Mouse (Mus musculus): Measurements from ENCODE around the gene Acmsd. TPM values are rescaled to one million over a fixed set of nuclear protein-coding genes. Genes with fewer than 3 reads are reported as not detected.
"Not testable (repeated sequence)": the region's sequence is repeated elsewhere in the genome, so short reads cannot be mapped to it uniquely, and the experiment has no call there.

Gene Acmsd
- polyA plus RNA-seq, 1 experiment, result not detected

- Histone ChIP-seq H3K27ac (ENCODE audit: insufficient read depth, low read depth, low read length) (no peak overlapping the region), H3K4me1 (ENCODE audit: control insufficient read depth, insufficient read depth, low read length) (no peaks in the 10 kb centered on the region), H3K4me3 (ENCODE audit: insufficient read depth, low read depth, low read length) (no peak overlapping the region)
- TF ChIP-seq POLR2A (IDR thresholded peaks at IDR 0.05; ENCODE audit: insufficient read depth, low read depth, low read length), result no peak
- no peak for TF ChIP-seq CTCF (IDR thresholded peaks at IDR 0.05; ENCODE audit: insufficient read depth, low read depth, low read length)
- 90% methylated on average over 3 of the region's 3 CpGs for WGBS
Observed at GRCm38 (mm10) chr1:127732435-127732834, 3.2 kb downstream of the Acmsd start.

- WGBS, result 60% methylated on average over 3 of the region's 3 CpGs
- TF ChIP-seq CTCF (IDR thresholded peaks at IDR 0.05; ENCODE audit: insufficient read depth, low read depth, low read length), result no peak
- TF ChIP-seq POLR2A (IDR thresholded peaks at IDR 0.05; ENCODE audit: insufficient read depth, low read depth, low read length), result no peak
Observed at GRCm38 (mm10) chr1:127732841-127733240, 3.6 kb downstream of the Acmsd start.

GRCm38 (mm10) chr1:127735356-127735755 lies 6.1 kb downstream of the Acmsd start:
- TF ChIP-seq CTCF (IDR thresholded peaks at IDR 0.05; ENCODE audit: insufficient read depth, low read depth, low read length) (no peak), POLR2A (IDR thresholded peaks at IDR 0.05; ENCODE audit: insufficient read depth, low read depth, low read length) (no peak)
- Histone ChIP-seq H3K4me1 (ENCODE audit: control insufficient read depth, insufficient read depth, low read length) (no peaks in the 10 kb centered on the region), H3K4me3 (ENCODE audit: insufficient read depth, low read depth, low read length) (no peak overlapping the region), H3K27ac (ENCODE audit: insufficient read depth, low read depth, low read length) (no peak overlapping the region)
- WGBS, result 75% methylated on average over 3 of the region's 3 CpGs

More at GRCm38 (mm10) chr1:127732841-127733240, 3.6 kb downstream of the Acmsd start:
- Histone ChIP-seq H3K4me1 (ENCODE audit: control insufficient read depth, insufficient read depth, low read length) (no peaks in the 10 kb centered on the region), H3K4me3 (ENCODE audit: insufficient read depth, low read depth, low read length) (no peak overlapping the region), H3K27ac (ENCODE audit: insufficient read depth, low read depth, low read length) (no peak overlapping the region)

GRCm38 (mm10) chr1:127750401-127751102 lies 21.3 kb downstream of the Acmsd start:
- TF ChIP-seq POLR2A (IDR thresholded peaks at IDR 0.05; ENCODE audit: insufficient read depth, low read depth, low read length) (no peak), CTCF (IDR thresholded peaks at IDR 0.05; ENCODE audit: insufficient read depth, low read depth, low read length) (no peak)
- no peak overlapping the region for H3K27ac ChIP-seq (ENCODE audit: insufficient read depth, low read depth, low read length)
- WGBS, result 85% methylated on average over 11 of the region's 11 CpGs

GRCm38 (mm10) chr1:127755806-127756205 lies 26.6 kb downstream of the Acmsd start:
- Histone ChIP-seq H3K27ac (ENCODE audit: insufficient read depth, low read depth, low read length) (no peak overlapping the region), H3K4me1 (ENCODE audit: control insufficient read depth, insufficient read depth, low read length) (no peaks in the 10 kb centered on the region), H3K4me3 (ENCODE audit: insufficient read depth, low read depth, low read length) (no peak overlapping the region)
- WGBS, result 85% methylated on average over 4 of the region's 4 CpGs
- TF ChIP-seq POLR2A (IDR thresholded peaks at IDR 0.05; ENCODE audit: insufficient read depth, low read depth, low read length) (no peak), CTCF (IDR thresholded peaks at IDR 0.05; ENCODE audit: insufficient read depth, low read depth, low read length) (no peak)

More at GRCm38 (mm10) chr1:127750401-127751102, 21.3 kb downstream of the Acmsd start:
- Histone ChIP-seq H3K4me3 (ENCODE audit: insufficient read depth, low read depth, low read length) (no peak overlapping the region), H3K4me1 (ENCODE audit: control insufficient read depth, insufficient read depth, low read length) (no peaks in the 10 kb centered on the region)

- H3K27ac ChIP-seq (ENCODE audit: insufficient read depth, low read depth, low read length), result no peak overlapping the region
- H3K4me3 ChIP-seq (ENCODE audit: insufficient read depth, low read depth, low read length), result no peak overlapping the region
- no peaks in the 10 kb centered on the region for H3K4me1 ChIP-seq (ENCODE audit: control insufficient read depth, insufficient read depth, low read length)
- 85% methylated on average over 5 of the region's 5 CpGs for WGBS
- no peak for TF ChIP-seq POLR2A (IDR thresholded peaks at IDR 0.05; ENCODE audit: insufficient read depth, low read depth, low read length)
- no peak for TF ChIP-seq CTCF (IDR thresholded peaks at IDR 0.05; ENCODE audit: insufficient read depth, low read depth, low read length)
Observed at GRCm38 (mm10) chr1:127756331-127757163, 27.3 kb downstream of the Acmsd start.

GRCm38 (mm10) chr1:127757164-127757545 lies 27.9 kb downstream of the Acmsd start:
- H3K27ac ChIP-seq (ENCODE audit: insufficient read depth, low read depth, low read length); H3K4me3 ChIP-seq (ENCODE audit: insufficient read depth, low read depth, low read length); H3K4me1 ChIP-seq (ENCODE audit: control insufficient read depth, insufficient read depth, low read length): not testable (repeated sequence)
- WGBS, result 96% methylated on average over 3 of the region's 3 CpGs

- WGBS, result 75% methylated on average over 2 of the region's 2 CpGs
Observed at GRCm38 (mm10) chr1:127765468-127765867, 36.3 kb downstream of the Acmsd start.

GRCm38 (mm10) chr1:127766741-127767140 lies 37.5 kb downstream of the Acmsd start:
- no peak for TF ChIP-seq CTCF (IDR thresholded peaks at IDR 0.05; ENCODE audit: insufficient read depth, low read depth, low read length)
- TF ChIP-seq POLR2A (IDR thresholded peaks at IDR 0.05; ENCODE audit: insufficient read depth, low read depth, low read length), result no peak
- WGBS, result 91% methylated on average over 2 of the region's 2 CpGs
- Histone ChIP-seq H3K4me3 (ENCODE audit: insufficient read depth, low read depth, low read length) (no peak overlapping the region), H3K27ac (ENCODE audit: insufficient read depth, low read depth, low read length) (no peak overlapping the region), H3K4me1 (ENCODE audit: control insufficient read depth, insufficient read depth, low read length) (no peaks in the 10 kb centered on the region)

More at GRCm38 (mm10) chr1:127765468-127765867, 36.3 kb downstream of the Acmsd start:
- Histone ChIP-seq H3K27ac (ENCODE audit: insufficient read depth, low read depth, low read length) (no peak overlapping the region), H3K4me1 (ENCODE audit: control insufficient read depth, insufficient read depth, low read length) (no peaks in the 10 kb centered on the region), H3K4me3 (ENCODE audit: insufficient read depth, low read depth, low read length) (no peak overlapping the region)
- TF ChIP-seq POLR2A (IDR thresholded peaks at IDR 0.05; ENCODE audit: insufficient read depth, low read depth, low read length), result no peak
- TF ChIP-seq CTCF (IDR thresholded peaks at IDR 0.05; ENCODE audit: insufficient read depth, low read depth, low read length), result no peak
